Mouse (Mus musculus) layer of hippocampus, postnatal 14 days (tissue): ENCODE measurements at regions not wholly inside any gene's neighbourhood (a gene's known extent, or its start where the extent isn't known, plus 50 kb on each side); places are given as distances from the start of the nearest gene placed in this dataset.

Experiments
- DNase-seq, 2 experiments: peaks; one replicate each; pipeline ENCODE4 v3.0.0; 2021 to 2022; ENCODE audit warnings: low spot score in 2 of 2, mixed read lengths in 1 of 2

DNA sequence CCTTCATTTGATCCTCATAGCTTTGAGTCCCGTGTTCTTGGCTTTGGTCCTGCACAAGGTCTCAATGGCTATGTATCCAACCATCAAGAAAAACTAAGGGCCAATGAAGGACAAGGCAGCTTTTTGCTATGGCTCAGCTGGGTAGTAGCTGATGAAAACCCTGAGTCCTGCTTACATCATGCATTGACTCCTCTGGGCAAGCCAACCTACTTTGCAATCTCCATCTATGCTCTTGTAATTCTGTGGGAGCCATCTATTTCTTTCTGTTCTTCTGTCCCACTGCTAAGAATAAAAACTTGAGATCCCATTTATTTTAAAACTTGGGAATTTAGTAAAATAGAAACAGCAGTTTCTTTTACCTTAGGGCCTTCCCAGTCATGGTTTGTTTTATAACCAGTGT is 391.0 kb upstream of the Lmcd1 start:
- DNase-seq, result no peak

DNA sequence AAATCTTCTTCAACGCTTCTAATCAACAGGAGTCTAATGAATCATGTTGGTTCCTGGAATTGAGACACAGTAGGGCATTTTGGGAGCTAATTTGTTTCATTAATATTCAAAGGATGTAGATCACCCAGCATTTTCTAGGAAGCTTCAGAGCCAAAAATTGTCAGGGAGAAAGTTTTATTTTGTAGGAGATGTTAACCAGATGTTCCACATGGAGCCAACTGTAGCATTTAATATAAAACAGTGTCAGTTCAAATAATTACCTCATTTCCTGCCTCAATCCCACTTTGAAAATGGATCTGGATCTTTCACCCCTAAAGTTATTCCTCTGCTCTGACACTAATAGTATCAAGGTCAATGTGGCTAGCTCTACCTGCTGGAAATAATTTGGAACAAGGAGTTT is 389.6 kb upstream of the Lmcd1 start:
- no peak for DNase-seq

DNA sequence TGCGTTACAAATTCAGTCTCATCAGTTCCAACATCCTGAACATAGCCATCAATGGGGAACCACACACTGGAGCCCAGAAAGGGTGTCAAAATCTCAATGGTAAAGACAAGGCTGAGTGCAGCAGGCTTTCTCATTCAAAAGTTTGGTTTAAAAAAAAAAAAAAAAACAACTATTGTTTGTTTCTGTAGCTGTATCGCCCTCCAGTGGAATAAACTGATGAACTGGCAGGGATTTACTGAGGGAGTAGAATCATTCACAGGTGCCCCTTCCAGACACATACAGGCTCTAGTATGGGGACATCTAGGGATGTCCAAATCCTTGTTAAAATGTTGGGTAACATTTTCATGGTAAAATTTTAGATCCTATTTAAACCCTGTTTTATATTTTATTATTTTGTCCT is 361.6 kb upstream of the Lmcd1 start:
- DNase-seq, result peak in 1 of 2 experiments; percentile 55

DNA sequence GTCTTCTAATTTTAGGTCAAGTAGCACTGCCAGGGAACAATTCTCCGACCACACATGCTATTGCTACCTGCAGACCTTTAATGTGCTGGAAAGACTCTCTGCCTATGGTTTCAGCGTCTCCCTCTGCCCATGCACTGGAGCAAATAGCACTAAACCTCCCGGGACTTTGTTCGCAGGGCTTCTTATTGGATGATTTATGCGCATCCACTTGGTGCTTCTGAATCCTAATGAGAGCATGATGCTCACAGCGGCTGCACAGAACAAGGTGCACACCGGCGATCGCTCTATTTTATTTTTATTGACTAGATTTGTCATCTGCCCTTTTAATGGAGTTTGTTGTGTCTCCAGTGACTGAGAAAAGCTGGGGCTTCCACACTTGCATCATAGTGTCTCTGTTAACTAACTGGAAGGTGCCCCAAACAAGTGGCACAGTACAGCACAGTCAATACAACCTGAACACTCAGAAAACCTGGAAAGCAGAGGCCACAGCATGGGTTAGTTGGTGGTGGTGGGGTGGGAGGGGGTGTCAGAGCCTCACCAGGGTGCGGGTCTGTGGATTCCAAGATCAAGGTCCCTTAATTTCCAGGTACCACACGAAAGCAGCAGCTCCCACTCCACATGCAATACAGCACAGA is 359.7 kb upstream of the Lmcd1 start:
- no peak for DNase-seq

DNA sequence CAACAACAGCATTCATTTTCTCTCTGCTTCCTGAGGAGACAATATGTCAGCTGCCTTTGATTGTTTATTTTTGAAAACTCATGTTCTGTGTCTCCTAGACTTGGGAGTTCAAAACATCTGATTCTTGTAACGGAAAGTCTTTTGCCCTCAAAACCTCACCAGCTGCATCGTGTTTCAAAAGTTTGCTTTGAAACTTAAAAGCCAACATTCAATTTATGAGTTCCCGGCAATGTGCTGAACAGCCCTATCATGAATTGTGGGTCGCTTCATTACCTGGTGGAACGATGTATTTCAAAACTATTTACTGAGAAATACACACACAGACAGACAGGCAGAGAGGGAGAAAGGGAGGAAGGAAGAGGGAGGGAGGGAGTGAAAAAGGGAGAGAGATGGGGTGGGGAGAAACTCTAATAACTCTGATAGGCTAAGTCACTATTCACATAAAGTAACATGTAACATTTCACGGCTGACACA is 356.3 kb upstream of the Lmcd1 start:
- DNase-seq, result no peak

DNA sequence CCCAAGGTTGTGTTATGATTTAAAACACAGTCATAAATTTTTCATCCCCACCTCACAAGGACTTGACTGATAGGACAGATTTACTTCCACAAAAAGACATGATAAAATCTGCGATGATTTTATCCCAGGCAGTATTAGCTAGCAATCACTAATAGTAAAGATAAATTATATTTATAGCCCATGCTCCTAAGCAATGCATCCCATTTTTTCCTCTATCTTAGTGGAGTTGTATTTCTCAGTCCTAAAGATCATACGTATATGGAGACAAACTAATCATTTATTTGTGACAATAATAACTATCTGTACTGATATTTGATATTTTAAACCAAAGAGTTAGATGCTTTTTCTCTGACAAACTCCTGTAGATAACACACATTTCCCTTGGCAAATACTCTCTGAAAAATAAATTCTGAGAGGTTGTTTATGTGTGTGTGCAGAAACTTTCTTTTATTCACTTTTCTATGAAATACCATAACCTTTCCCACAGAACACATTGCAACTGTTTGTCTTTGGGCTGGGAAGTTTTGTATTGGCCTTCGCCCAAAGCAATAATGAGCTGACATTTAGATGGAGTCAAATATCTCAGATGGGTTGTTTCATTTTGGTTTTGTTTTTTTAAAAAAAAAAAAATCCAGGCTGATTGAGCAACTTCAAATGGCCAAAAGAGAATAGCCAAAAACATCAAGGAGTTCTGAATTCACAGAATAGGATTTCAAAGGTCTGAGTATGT is 355.5 kb upstream of the Lmcd1 start:
- DNase-seq, result peak in 1 of 2 experiments; percentile 36

DNA sequence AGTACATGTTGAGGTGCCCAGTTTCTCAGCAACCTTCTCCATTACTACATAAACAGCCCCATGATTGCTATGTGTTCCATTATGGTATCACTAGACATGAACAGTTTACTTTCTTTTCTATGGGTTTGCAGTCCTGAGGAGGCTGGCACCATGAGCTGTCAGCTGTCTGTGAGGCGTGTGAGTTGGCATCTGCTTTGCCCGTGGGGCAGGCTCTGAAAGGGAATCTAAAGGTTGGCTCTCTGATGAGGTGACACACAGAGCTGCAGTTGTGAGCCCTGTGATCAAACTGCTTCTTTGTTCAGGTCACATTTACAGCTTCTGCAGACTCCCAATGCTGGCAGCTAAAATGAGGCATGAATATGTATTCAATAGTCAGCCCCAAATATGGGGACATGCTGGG is 341.0 kb upstream of the Lmcd1 start:
- no peak for DNase-seq

DNA sequence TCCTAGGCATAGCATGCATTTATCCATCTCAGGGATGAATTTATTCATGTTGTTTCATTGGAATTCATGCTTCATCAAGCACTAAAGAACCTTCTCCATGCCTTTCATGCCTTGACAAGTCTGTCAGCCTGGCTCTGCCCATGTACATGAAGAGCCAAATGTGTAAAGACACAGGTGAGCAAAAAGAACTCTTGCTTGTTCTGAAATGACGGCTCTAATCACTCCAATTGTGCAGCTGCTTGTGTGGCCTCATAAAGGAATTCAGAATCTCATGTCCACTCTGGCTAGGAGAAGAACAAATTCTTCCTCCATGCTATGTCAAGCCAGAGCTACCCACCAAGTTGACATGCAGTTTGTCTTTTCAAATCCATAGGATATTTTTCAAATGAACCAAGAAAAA is 319.2 kb upstream of the Lmcd1 start:
- DNase-seq, result no peak

DNA sequence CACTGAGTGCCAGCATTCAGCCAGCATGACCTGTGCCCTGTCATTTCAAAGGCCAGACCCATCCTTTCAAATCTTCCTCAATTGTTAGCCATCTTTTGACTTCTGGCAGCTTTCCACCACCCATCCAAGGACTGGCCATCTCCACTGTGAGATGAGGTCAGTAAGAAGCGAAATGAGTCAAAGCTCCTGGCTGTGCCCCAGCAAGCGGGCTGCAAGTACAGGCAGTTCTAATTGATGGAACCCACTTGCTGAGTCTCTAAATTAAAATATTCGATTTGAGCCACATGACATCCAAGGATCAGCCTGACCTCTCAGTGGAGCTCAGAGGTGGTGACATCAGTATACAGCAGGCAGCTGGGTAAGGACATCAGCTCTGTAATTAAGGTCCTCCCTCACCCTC is 307.8 kb upstream of the Lmcd1 start:
- DNase-seq, result no peak

DNA sequence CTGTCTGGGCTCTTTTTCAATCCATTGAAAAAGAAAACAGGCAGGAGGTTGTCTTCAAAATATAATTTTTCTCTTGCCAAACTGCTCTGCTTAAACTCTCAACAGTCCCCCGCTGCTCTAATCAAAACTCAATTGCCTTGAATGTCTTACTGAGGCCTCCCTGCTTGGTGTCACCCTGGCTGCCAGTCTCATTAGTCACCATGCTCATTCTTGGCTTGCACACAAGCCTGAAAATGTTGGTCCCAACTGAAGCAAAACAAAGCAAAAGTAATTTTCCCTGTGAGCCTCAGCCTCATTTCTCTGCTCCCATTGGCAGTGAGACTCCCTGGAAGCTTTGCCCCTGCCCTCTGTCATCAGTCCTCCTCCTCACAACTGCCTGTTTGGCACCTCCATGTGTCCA is 288.1 kb upstream of the Lmcd1 start:
- peak in 1 of 2 experiments; percentile 47 for DNase-seq

DNA sequence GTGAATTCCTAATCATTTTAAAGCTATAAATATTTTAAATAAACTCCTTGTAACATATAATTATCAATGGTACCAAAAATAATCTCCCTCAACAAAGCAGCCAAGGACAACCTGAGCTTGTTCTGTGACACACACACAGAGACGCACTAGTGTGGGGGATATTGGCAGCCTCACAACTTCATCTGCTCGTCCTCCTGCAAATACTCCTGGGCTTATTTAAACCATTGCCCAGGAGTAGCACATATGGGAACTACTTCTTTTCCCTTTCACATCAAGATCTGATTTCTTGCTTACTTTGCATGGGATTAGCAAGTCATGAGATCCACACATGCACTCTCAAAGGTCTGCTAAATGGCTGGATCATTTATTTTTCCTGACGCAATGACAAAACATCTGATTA is 277.7 kb upstream of the Lmcd1 start:
- DNase-seq, result peak in 1 of 2 experiments; percentile 44

DNA sequence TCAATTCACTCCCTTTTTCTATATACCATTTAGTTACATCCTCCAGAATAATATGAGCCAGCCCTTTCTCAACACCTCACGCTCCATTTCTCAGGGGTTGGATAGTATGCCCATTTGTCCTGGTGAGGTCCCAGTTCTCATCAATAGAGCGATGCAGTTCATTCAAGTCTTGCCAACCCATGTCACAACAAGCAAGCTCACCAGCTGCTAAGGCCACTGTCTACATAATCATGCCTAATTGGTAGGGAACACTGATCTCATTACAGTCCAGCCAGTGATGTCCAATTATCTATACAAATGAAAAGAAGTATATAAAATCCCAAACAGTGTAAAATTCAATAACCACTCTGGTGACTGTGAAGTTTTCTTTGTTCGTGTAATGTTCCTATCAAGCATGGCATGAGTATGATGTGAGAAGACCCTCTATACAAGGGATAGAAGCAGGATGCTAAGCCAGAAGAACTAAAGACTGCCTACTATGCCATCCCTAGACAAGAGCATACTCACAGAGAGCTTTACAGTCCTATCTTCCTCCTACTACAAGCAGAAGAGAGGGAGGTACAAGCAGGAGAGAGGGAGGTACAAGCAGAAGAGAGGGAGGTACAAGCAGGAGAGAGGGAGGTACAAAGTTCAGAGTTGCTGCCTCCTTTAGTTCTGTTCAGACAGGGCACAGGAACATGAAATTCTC is 269.6 kb upstream of the Lmcd1 start:
- no peak for DNase-seq

DNA sequence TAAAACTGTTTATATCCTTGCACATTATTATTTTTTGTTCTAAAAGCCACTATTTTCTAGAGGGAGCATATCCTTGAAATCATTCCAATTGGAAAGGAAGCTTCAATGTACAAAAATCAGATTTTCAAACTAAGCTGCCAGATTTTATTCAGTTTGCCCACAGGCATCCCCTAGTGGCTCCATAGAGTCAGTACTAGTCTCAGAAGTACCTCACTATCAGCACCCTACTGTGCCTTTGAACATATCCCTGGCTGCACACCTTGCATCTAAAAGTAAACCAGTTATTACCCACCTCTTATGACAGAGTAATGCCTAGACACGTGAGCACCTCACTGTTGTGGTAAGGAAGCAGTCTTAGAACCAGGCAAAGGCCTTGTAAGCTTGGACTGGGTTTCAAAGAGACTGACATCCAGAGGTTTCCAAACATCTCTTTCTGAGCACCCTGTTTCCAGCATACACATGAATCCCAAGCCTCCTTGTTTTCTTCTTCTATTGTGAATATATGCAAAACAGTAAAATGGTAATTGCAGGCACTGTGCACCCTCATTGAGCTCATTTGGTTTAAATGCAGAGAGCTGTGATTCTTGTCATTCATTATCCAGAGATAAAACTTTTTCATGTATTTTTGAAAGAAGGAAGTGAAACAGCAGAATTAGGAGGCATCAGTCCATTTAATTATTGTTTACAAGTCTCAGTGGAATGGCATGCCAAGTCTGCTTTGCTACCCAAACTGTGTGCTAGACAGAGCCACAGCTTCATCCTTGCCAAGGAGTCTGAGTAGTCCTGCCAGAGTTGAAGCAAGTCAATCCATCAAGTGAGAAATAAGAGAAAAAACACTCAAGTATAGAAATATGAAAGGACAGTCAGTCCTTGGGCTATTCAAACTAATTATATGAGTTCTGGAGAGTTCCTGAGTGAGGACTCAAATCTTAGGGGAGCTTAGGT is 247.0 kb upstream of the Lmcd1 start:
- peak in 1 of 2 experiments; percentile 46 for DNase-seq

DNA sequence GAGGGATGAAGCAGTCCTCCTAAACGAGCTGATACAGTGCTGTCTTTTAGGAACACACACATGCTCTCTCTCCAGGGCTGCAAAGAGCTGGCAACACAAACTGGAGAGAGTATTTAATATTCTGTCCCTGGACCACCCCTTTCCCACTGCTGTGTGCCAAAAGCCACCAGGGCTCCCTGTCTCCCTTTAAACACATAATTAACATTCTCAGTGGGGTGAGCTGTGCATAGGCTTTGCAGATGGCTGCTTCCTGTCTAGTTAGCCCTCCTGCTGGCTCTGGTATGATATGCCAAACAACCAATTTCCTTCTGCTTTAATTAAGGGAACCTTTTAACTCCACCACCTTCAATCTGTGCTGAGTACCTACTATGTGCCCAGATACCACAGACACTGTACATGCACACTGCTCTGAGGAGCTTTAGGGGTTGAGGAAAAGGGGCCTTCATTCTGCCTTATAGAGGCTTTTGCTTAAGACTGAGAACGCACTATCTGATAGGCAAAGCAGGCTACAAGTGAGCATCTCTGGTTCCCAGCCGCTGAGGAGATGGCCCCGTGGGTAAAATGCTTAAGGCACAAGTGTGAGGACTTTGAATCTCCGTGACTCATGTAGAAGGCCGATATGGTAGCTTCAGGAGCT is 222.9 kb upstream of the Lmcd1 start:
- peak; percentile 46 to 75 for DNase-seq

DNA sequence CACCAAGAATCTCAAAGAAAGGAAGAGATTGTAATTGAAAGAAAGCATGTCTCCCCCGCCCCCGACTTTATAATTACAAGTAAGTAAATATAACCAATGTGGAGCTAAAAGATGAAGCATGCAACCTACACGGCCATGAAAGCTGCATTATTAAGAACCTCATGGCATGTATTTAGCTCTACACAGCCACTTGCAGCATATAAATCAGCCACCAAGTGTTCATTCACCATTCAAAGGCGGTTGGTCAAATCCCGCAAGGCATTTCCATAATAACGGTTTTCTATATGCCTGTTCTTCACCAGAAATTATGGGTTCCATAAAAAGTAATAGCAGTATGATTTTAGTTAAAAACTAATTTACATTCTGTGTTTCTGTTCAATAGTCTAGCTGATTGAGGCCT is 221.4 kb upstream of the Lmcd1 start:
- no peak for DNase-seq

DNA sequence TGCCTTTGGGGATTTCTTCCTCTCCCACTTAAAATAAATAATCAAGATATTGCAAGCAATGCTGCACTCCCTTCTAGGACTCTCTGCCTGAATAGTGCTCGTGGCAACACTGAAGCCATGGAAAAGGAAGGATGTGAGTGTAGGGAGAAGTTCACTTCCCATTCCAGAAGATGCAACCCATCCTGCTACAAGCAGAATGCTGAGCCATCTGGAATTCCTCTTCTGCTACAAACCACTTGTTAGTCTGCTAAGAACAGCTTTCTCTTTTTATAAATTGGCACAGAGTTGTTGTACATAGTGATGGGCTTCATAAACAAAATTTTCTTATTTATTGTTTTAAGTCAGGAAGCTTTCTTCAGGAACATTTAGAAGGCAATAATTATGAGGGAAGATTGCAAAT is 215.7 kb upstream of the Lmcd1 start:
- peak; percentile 14 to 63 for DNase-seq

DNA sequence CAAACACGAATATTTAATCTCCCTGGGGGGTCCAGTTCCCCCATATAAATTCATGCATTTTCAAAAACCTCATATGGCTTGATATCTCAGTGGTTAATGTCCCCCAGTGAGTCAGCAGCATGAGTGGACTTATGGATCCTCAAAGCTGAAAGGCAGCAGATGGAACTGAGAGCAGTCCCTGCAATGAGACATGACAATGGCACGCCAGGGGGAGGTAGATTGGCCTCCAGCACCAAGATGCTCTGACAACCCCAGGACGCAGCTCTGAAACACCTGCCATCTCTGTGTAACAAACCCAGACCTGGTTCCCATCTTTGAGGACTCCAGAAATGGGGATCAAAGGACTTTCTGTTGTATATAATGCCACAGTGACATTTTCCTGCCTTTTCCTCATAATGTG is 210.6 kb upstream of the Lmcd1 start:
- DNase-seq, result no peak

DNA sequence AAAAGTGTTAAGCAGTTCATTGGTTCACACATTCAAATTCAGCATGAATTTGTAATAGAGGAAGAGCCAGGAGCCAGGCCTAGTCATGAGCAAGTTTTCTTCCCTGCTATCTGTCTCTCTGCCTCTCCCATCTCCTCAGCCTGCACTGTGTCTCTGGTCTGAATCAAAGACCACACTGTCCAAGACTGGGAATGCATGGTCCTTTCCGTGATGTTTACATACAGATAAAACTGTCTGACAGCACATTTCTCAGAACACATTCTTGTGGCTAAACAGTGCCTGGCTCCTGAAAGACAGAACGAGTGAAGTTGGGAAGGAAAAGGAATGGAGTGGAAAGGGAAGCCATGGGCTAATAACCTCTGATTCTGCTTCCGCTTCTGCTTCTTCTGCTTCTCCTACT is 183.0 kb upstream of the Lmcd1 start:
- DNase-seq, result no peak

DNA sequence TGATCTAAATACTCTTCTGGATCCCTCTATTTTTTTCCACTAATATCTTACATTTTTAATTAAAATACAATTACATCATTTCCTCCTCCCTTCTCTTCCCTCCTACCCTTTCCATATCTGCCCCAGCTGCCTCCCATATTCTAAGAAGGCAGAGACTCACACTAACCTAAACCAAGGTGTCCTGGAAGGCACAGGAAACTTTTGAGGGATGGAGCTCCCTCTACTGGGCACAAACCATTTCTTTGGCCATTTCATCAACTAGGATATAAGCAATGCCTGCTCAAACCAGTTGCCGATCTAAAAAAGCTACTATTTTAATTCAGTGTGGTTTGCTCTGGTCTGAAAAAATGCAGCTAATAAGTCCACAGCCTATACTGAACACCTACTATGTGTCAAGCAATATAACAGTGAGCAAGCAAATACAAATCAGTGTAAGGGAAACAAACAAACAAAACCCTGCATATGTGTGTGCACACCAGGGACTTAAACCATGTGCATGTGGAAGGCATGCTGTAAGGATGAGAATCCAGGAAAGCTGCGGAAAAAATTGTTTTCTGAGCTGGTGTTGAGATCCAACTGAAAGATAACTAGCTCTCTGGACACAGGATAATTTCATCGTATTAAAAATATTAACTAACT is 182.3 kb upstream of the Lmcd1 start:
- DNase-seq, result peak; percentile 50 to 69

DNA sequence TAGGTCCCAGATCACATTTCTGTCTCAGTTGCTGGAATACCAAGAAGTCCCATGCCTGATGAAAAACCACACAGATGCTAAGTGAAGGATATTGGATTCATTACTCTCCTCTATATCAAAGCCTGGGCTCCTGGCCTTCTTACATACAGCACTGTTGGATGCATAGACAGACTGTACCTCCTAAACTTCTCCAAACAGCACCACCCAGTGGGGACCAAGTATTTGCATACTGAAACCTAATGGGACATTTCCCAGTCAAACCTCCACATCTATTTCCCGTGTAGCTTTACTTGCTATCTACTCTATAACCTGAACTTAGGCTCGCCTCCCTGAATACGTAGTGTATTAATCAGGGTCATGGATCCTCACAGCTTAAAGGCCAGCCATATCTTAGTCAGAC is 180.3 kb upstream of the Lmcd1 start:
- DNase-seq, result no peak
